Mouse (Mus musculus): ENCODE results near the gene Ifnl2.

- TF ChIP-seq GATA1 (IDR thresholded peaks at IDR 0.05; ENCODE audit: borderline replicate concordance, low read length) (no peak), CTCF (IDR thresholded peaks at IDR 0.05; ENCODE audit: low read depth, low read length) (no peak), POLR2AphosphoS5 (IDR thresholded peaks at IDR 0.05; ENCODE audit: insufficient replicate concordance, low read depth, low read length) (no peak), GATA2 (IDR thresholded peaks at IDR 0.05; ENCODE audit: borderline replicate concordance, low read depth, low read length) (no peak), TAL1 (conservative IDR thresholded peaks at IDR 0.05; ENCODE audit: low read depth, low read length) (no peak)
Measured at GRCm38 (mm10) chr7:28492310-28492709, 17.9 kb downstream of the Ifnl2 start.

All from G1E (cell line).